Mouse (Mus musculus): Measurements from ENCODE around the gene Rpl10-ps3. TPM values are rescaled to one million over a fixed set of nuclear protein-coding genes. Genes with fewer than 3 reads are reported as not detected.

The Rpl10-ps3 gene
- 100 to 1,000 TPM; 347 to 480 TPM for total RNA-seq (2021)
- long read RNA-seq, experiment 1, transcript Rpl10-ps3-201 (1 exons, 768 nt), result major isoform, 163 of 163 reads
- long read RNA-seq, experiment 1, partial matches to known transcripts, result 0 of 163 reads
- long read RNA-seq, experiment 1, other reads (novel, unspliced or antisense), result 0 of 163 reads
- long read RNA-seq, experiment 2, transcript Rpl10-ps3-201 (1 exons, 768 nt), result major isoform, 214 of 214 reads
- long read RNA-seq, experiment 2, partial matches to known transcripts, result 0 of 214 reads
- long read RNA-seq, experiment 2, other reads (novel, unspliced or antisense), result 0 of 214 reads

GRCm38 (mm10) chr9:50344868-50345267, at the start of gene Rpl10-ps3:
Gene Rpl10-ps3 (minus strand): TSS chr9:50344968.
- no peak for DNase-seq
- intact Hi-C loops (cut with DNase I), result no loop called here

GRCm38 (mm10) chr9:50375598-50375997, 30.8 kb upstream of the Rpl10-ps3 start:
- DNase-seq, result no peak
- intact Hi-C loops (cut with DNase I), result no loop called here

GRCm38 (mm10) chr9:50374666-50375065, 29.9 kb upstream of the Rpl10-ps3 start:
- intact Hi-C loops (cut with DNase I), result no loop called here
- DNase-seq, result no peak

DNA sequence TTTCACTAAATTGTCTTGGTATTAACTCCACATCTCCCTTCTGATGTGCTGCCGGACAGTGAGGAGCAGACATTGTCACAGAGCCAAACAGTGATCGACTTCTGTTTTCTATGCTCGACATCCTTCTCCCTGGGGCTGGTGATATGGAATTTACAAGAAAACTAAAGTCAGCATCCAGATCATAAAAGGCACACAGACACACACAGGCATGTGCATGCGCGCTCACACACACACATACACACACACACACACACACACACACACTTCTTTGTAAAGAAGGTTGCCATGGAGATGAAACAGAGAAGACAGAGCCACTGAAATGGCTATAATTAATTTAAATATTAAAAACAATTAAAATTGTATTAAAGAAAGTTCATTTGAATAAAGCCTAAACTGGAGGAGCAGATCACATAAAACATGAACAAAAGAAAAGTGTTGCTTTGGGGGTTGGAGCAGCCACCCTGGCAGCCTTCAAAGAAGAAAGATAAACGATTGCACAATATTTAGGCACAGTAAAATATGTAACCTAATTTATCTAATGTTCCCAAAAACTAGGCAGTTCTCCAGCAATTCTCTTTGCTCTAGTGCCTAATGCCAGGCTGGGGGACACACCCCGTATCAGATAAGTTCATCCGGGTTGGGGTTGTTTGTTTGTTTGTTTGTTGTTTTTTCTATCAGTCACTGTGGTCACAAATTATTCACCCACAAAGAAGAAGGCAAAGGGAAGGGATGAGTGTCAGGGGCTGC, 24.0 kb upstream of the Rpl10-ps3 start:
- intact Hi-C loops (cut with DNase I), result no loop called here
- DNase-seq, result no peak

GRCm38 (mm10) chr9:50365059-50365780, 20.5 kb upstream of the Rpl10-ps3 start:
- DNase-seq, result no peak
- intact Hi-C loops (cut with DNase I), result no loop called here

GRCm38 (mm10) chr9:50363962-50364361, 19.2 kb upstream of the Rpl10-ps3 start:
- intact Hi-C loops (cut with DNase I), result no loop called here
- no peak for DNase-seq

DNA sequence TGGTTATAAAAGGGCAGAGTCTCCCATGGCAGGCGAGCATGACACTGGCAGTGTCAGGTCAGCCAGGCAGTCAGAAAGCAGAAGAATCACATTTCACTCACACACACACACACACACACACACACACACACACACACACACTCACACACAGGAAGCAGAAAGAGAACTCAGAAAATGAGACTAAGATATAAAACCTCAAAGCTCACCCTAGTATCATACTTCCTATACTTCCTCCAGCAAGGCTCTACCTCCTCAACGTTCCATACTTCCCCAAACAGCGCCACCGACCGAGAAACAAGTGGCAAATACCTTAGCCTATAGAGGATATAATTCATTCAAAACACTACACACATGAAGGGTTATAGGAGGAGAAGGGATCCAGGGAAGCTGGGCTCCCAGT, 18.5 kb upstream of the Rpl10-ps3 start:
- intact Hi-C loops (cut with DNase I), result no loop called here
- no peak for DNase-seq

GRCm38 (mm10) chr9:50362556-50362955, 17.8 kb upstream of the Rpl10-ps3 start:
- intact Hi-C loops (cut with DNase I), result no loop called here
- no peak for DNase-seq

DNA sequence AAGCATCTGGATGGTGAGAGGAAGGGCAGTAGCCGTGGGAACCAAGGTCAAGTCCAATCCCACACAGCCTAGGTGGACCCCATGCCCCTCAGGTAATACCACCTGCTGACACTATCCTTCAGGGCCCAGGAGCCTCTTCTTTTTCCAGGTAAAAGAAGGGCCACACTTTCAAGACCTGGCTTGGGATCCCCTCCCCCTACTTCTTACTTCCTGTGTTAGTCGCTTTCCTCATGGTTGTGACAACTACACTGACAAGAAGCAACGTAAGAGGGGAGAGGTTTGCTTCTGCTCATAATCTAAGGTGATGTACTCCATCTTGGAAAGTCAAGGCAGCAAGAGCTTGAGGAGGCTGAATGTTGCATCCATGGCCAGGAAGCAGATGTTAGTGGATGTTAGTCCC, 15.6 kb upstream of the Rpl10-ps3 start:
- DNase-seq, result no peak
- intact Hi-C loops (cut with DNase I), result no loop called here

DNA sequence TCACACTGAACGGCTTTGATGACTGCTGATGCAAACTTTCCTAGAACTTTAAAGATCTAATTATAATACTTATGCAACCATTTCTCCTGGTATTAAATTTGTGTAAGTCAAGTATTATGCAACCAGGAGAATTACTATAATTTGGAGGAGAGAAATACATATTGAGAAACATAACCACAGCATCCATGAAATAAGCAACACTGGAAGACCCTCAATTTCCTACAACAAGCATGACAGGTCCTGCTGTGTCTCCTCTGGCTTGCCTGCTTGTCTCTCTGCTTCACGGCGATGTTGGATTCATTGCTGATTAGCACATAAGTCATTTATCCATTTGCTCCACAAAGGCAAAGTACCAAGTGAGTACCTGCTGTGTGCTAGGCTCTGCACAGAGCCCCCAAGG, 12.6 kb upstream of the Rpl10-ps3 start:
- intact Hi-C loops (cut with DNase I), result no loop called here

GRCm38 (mm10) chr9:50351746-50352145, 7.0 kb upstream of the Rpl10-ps3 start:
- DNase-seq, result no peak
- intact Hi-C loops (cut with DNase I), result no loop called here

More for the DNA sequence above, 12.6 kb upstream of the Rpl10-ps3 start:
- no peak for DNase-seq

GRCm38 (mm10) chr9:50350571-50350970, 5.8 kb upstream of the Rpl10-ps3 start:
- intact Hi-C loops (cut with DNase I), result no loop called here
- no peak for DNase-seq

- intact Hi-C loops (cut with DNase I), result no loop called here
- no peak for DNase-seq
Observed at GRCm38 (mm10) chr9:50349156-50349555, 4.4 kb upstream of the Rpl10-ps3 start.

GRCm38 (mm10) chr9:50348256-50348655, 3.5 kb upstream of the Rpl10-ps3 start:
- intact Hi-C loops (cut with DNase I), result no loop called here
- no peak for DNase-seq

DNA sequence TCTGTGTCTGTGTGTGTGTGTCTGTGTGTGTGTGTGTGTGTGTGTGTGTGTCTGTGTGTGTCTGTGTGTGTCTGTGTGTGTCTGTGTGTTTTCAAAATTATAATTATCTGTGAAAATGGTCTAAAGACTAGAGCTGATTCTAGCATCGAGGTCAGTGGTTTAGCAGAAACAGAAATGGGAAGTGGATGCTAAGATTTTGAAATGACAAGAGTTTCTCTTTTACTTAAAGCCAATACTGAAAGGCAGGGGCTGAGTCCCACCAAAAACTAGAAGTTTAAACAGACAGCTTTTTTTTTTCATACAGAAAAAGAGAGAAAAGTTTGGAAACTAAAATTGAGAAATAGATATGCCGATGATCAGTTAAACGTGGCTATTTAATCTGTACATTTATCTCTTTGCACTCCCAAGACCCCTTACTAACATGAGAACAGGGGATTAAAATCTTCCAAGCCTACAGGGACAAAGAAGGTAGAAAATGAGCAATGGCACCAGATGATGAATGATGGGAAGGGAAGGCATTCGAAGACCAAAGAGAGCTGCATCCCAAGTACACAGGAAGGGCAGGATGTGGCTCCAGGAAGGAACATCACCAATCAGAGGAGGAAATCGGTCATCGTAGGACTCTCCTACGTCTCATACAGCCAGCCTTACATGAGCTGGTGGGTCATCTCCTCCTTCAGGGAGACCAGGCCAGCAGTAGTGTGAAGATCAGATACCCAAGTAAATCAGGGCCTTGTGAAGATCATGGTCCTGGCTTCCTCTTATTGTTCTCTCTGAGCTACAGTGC, 9.0 kb downstream of the Rpl10-ps3 start:
- intact Hi-C loops (cut with DNase I), result loop anchor here (5.0 kb wide), 1 partner anchor 197 kb away; no protein-coding TSS in a partner anchor
- no peak for DNase-seq

GRCm38 (mm10) chr9:50333413-50333812, 11.4 kb downstream of the Rpl10-ps3 start:
- DNase-seq, result no peak
- intact Hi-C loops (cut with DNase I), result loop anchor here (2.0 kb wide), 1 partner anchor 105 kb away; no protein-coding TSS in a partner anchor

- intact Hi-C loops (cut with DNase I), result no loop called here
- no peak for DNase-seq
Observed at GRCm38 (mm10) chr9:50324355-50325225, 20.2 kb downstream of the Rpl10-ps3 start.

DNA sequence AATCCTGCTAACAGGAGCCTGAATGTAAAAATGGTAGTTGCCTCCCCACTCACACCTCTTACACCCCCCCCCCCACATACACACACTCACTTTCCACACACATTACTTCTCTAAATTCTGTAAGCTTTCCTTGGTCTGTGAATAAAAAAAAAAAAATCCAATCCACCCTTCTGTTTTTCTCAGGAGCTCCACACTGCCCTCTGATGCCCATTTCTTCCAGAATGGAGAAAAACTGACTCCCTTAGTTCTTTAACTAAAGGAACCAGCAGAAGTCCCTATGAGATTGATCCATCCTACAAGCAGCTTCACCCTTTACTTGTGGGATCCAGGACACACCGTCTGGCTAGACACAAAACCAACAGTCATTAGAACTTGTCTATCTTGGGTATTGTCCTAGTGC, 24.0 kb downstream of the Rpl10-ps3 start:
- intact Hi-C loops (cut with DNase I), result no loop called here
- DNase-seq, result no peak

DNA sequence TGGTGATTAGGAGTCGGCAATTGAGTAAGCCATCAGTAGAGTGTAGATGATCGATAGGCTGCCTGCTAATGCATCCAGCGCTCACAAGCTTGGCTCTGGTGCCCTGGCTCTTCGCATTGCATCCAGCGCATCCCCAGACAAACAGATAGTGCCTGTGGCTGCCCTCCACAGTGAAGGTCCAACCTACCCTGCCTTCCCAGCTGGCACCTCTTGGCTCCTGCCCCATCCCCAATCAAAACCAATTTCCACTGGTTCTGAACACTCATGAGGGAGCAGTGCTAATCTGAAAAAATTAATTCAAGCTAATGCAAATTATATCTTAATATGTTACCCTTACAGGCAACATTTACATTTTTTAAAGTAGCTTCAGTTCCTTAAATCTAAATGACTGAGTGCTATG, 25.3 kb downstream of the Rpl10-ps3 start:
- no peak for DNase-seq
- intact Hi-C loops (cut with DNase I), result no loop called here

DNA sequence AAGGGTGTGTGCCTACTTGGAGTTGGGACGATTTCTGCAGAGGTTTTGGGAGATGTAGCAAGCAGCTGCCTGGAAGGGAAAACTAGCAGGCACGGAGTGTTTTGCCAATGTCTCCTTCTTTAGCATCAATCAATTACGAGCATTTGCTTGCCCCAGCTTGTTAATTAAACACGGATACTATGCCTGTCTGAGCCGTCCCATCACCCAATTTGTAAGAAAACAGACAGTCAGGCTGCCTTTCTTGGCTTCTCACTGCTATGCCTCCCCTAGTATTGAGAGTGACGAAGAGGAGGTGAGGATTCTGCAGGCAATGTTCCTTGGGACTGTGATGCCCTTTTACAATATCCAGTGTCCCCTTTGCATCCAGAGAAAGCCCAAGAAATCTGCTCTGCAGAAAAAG, 27.5 kb downstream of the Rpl10-ps3 start:
- DNase-seq, result no peak
- intact Hi-C loops (cut with DNase I), result no loop called here
